Mouse (Mus musculus) liver, embryonic 11.5 days (tissue): Measurements from ENCODE around the gene Hnrnpf. TPM values are rescaled to one million over a fixed set of nuclear protein-coding genes. Genes with fewer than 3 reads are reported as not detected.
A peak's percentile ranks its signal among the peaks of the same experiment; 100 is the strongest.

ENCODE experiments used
- ATAC-seq: fragments of 200-750 bp; cut with Nextera tagmentation; replicated peaks from 2 replicates; pipeline ENCODE4 v1.8.0; 2017; ENCODE audit warnings: moderate number of reproducible peaks, mild to moderate bottlenecking, moderate TSS enrichment, moderate library complexity; ENCODE audit not compliant: low FRiP score
- DNase-seq: peaks from one replicate; pipeline ENCODE4 v3.0.0-alpha.2; 2017; ENCODE audit warnings: low spot score
- H3K27ac ChIP-seq: fragments of 300-500 bp; sonication (generic); 2 replicates; pipeline ENCODE4 v1.5.1; 2014; ENCODE audit warnings: mild to moderate bottlenecking, low read depth, low read length, control low read depth
- H3K27me3 ChIP-seq: fragments of 300-500 bp; sonication (generic); replicated peaks from 2 replicates; pipeline ENCODE4 v1.6.1; 2014; ENCODE audit warnings: low read length, mixed read lengths; ENCODE audit not compliant: control insufficient read depth, insufficient read depth
- H3K36me3 ChIP-seq: fragments of 300-500 bp; sonication (generic); 2 replicates; pipeline ENCODE4 v1.6.1; 2014; ENCODE audit warnings: mild to moderate bottlenecking, low read length, moderate library complexity, mixed read lengths; ENCODE audit not compliant: control insufficient read depth, insufficient read depth
- H3K4me1 ChIP-seq: fragments of 300-500 bp; sonication (generic); replicated peaks from 2 replicates; pipeline ENCODE4 v1.6.1; 2014; ENCODE audit warnings: low read length, mixed read lengths; ENCODE audit not compliant: control insufficient read depth, insufficient read depth
- H3K4me2 ChIP-seq: fragments of 300-500 bp; sonication (generic); 2 replicates; pipeline ENCODE4 v1.6.1; 2014; ENCODE audit warnings: mild to moderate bottlenecking, control low read depth, moderate library complexity
- H3K4me3 ChIP-seq: fragments of 300-500 bp; sonication (generic); 2 replicates; pipeline ENCODE4 v1.5.1; 2014; ENCODE audit warnings: low read depth, low read length, control low read depth
- H3K9ac ChIP-seq: fragments of 300-500 bp; sonication (generic); 2 replicates; pipeline ENCODE4 v1.6.1; 2014; ENCODE audit warnings: low read depth, low read length, control low read depth
- H3K9me3 ChIP-seq: fragments of 300-500 bp; sonication (generic); 2 replicates; pipeline ENCODE4 v1.6.1; 2016; ENCODE audit warnings: low read length, inconsistent platforms, mixed read lengths; ENCODE audit not compliant: control insufficient read depth
- WGBS: fragments of 180-500 bp; shearing (Covaris S2); extraction: QIAGEN DNeasy Blood & Tissue Kit; methylation state at CpG from one replicate; pipeline ENCODE4 v1.1.7; 2014; 5-methylcytosine and 5-hydroxymethylcytosine counted together
- polyA plus RNA-seq: library from polyadenylated mRNA; unstranded; fragments of >200 nt; fragmentation: Nextera tagmentation; extraction: Ambion mirVana; gene quantifications from 2 replicates; pipeline ENCODE4 v1.2.1, GENCODE M21; 2014

The Hnrnpf gene
- polyA plus RNA-seq, 1 experiment from 2014 or later = 960 TPM

- no peak for DNase-seq
- peaks cover 29% of the 10 kb centered on the region for H3K36me3 ChIP-seq
- WGBS = 90% methylated on average over 3 of the region's 3 CpGs
- no peak for ATAC-seq
- H3K9me3 ChIP-seq = no peaks in the 10 kb centered on the region
- no peak overlapping the region for H3K27ac ChIP-seq
- peaks cover 18% of the 10 kb centered on the region for H3K4me1 ChIP-seq
- H3K9ac ChIP-seq = no peak overlapping the region
- no peaks in the 10 kb centered on the region for H3K27me3 ChIP-seq
- H3K4me2 ChIP-seq = no peak overlapping the region
- no peak overlapping the region for H3K4me3 ChIP-seq
These were observed 21.9 kb downstream of the Hnrnpf start for GRCm38 (mm10) chr6:117922041-117922440.

DNA sequence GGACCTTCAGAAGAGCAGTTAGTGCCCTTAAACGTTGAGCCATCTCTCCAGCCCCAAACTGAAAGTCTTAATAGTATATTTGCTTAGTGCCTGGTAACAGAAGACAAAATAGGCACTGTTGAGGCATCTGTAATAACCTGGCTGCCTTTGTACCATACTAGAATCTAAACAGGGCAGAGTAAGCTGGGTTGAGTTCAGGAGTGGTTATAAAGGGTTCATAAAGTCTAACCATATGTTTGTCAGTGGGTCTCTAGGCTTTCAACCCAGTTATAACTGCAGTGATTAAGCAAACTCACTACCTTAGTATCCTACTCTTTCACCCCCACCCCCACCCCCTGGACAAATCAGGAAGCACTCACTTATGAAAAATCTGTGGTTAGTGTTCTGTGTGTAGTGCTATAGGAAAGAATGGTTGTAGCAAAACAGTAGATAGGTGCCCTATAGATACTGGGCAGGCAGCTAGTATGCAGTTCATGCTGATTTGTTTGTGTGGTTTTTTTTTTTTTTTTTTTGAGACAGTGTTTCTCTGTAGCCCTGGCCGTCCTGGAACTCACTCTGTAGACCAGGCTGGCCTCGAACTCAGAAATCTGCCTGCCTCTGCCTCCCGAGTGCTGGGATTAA lies 26.9 kb downstream of the Hnrnpf start:
- Histone ChIP-seq H3K4me3 (no peak overlapping the region), H3K4me1 (no peaks in the 10 kb centered on the region; the same call in 1 of the 2 replicates), H3K4me2 (no peak overlapping the region), H3K36me3 (peaks cover 18% of the 10 kb centered on the region), H3K27me3 (no peaks in the 10 kb centered on the region), H3K9ac (no peak overlapping the region), H3K27ac (no peak overlapping the region), H3K9me3 (no peaks in the 10 kb centered on the region)
- peak; percentile 14; the same call in 1 of the 2 replicates for ATAC-seq
- no peak for DNase-seq
- 63% methylated on average over 4 of the region's 4 CpGs for WGBS

GRCm38 (mm10) chr6:117927955-117928354 lies 27.8 kb downstream of the Hnrnpf start:
- Histone ChIP-seq H3K36me3 (peaks cover 13% of the 10 kb centered on the region), H3K9me3 (no peaks in the 10 kb centered on the region), H3K4me1 (no peaks in the 10 kb centered on the region; the same call in 1 of the 2 replicates), H3K27me3 (no peaks in the 10 kb centered on the region), H3K4me3 (no peak overlapping the region), H3K9ac (no peak overlapping the region), H3K27ac (no peak overlapping the region), H3K4me2 (no peak overlapping the region)
- DNase-seq (no peak), ATAC-seq (no peak)
- WGBS = 81% methylated on average over 7 of the region's 7 CpGs

- H3K4me2 ChIP-seq = no peak overlapping the region
- H3K9me3 ChIP-seq = no peaks in the 10 kb centered on the region
- peaks cover 13% of the 10 kb centered on the region for H3K36me3 ChIP-seq
- ATAC-seq (no peak), DNase-seq (no peak)
- H3K4me1 ChIP-seq = no peaks in the 10 kb centered on the region; the same call in 1 of the 2 replicates
- 82% methylated on average over 5 of the region's 5 CpGs for WGBS
- no peak overlapping the region for H3K4me3 ChIP-seq
- H3K9ac ChIP-seq = no peak overlapping the region
- no peaks in the 10 kb centered on the region for H3K27me3 ChIP-seq
- no peak overlapping the region for H3K27ac ChIP-seq
These were observed 28.6 kb downstream of the Hnrnpf start for GRCm38 (mm10) chr6:117928746-117929145.

DNA sequence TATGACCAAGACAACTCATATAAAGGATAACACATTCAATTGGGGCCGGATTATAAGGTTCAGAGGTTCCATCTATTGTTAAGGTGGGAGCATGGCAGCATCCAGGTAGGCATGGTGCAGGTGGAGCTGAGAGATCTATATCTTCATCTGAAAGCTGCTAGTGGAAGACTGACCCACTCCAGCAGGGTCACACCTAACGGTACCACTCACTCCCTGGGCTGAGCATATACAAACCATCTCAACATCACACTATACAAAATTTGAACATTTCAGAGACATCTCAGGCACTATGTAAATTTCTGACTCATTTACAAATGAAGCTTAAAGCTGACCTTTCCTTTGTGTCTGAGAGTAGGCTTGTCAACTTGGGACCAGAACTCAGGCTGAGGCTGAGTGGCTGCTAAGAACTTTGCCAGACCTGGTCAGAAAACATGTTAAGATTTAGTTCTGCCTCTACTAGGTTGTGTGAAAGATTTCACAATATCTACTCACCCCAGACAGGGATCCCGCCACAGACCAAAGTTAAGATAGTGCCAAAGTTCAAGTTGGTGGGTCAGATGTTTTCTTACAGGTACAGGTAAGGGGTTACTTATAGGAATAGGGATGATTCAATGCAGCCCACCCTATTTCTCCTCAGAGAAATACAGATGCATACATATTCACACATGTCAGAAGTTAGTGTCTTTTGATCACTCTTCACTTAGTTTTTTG lies 30.0 kb downstream of the Hnrnpf start:
- Histone ChIP-seq H3K4me1 (no peaks in the 10 kb centered on the region; the same call in 1 of the 2 replicates), H3K9me3 (no peaks in the 10 kb centered on the region), H3K4me2 (no peak overlapping the region), H3K9ac (no peak overlapping the region), H3K36me3 (peaks cover 13% of the 10 kb centered on the region), H3K27ac (no peak overlapping the region), H3K4me3 (no peak overlapping the region), H3K27me3 (no peaks in the 10 kb centered on the region)
- 82% methylated on average over 3 of the region's 3 CpGs for WGBS
- ATAC-seq (no peak), DNase-seq (no peak)

DNA sequence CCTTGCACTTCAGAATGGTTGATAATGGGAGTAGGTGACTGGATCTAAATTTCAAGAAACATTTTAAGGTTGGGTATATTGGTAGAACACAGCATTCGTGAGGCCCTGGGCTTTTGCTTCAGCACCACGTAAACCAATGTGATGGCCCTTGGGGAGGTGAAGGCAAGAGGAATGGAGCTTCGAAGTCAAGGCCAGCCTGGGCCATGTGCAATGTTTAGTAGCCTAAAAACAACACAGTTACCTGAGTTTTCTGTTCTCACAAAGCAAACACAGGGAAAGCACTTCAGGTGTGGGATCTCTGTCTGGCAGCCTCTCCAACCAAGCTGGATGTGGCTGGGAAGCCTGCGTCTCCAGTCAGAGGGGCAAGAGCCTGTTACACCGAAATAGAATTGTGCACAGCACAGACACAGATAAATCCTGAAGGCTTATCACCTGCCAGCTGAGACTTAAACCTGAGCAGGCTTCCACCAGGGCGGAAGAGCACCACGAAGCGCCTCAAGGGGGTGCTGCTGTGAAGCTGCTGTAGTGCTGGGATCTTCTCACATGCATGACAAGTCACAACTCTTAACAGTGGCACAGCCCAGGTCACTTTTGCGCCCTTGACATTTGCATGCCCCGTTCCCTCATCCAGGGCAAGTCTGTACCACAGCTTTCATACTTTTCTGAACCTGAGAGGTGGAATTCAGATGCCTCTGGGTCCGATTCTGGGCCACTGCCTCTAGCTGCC lies 32.4 kb downstream of the Hnrnpf start:
- WGBS = 47% methylated on average over 11 of the region's 11 CpGs
- 0 out of 2 replicates have a peak, but pooled peaks cover 3% of the 10 kb centered on the region for H3K36me3 ChIP-seq

DNA sequence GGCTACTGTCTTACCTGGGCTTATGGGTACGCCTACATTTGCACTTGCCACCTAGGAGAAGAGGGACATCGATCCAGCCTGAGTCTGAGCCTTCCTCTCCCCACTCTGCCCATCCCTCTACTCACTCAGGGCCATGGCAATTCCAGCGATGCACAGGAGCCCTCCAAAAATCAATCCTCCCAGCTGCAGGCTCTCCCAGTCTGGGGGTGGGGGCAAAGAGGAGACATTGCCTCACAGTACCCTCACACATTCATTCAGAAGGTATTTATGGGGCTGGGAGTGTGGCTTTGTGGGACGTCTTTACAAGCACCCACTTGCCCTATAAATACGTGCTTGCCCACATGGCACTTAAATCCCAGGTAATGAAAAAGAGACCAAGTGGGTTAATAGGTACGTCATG lies 34.2 kb downstream of the Hnrnpf start:
- Histone ChIP-seq H3K27me3 (no peaks in the 10 kb centered on the region), H3K27ac (no peak overlapping the region), H3K4me1 (no peaks in the 10 kb centered on the region; the same call in 1 of the 2 replicates), H3K9me3 (no peaks in the 10 kb centered on the region), H3K9ac (no peak overlapping the region), H3K4me3 (no peak overlapping the region), H3K36me3 (0 out of 2 replicates have a peak, but pooled peaks cover 3% of the 10 kb centered on the region), H3K4me2 (no peak overlapping the region)
- 88% methylated on average over 6 of the region's 6 CpGs for WGBS
- no peak for ATAC-seq
- no peak for DNase-seq

More for the DNA sequence above, 32.4 kb downstream of the Hnrnpf start:
- H3K4me1 ChIP-seq = no peaks in the 10 kb centered on the region; the same call in 1 of the 2 replicates
- peak; percentile 35 for DNase-seq
- peak; percentile 78 for ATAC-seq
- no peak overlapping the region for H3K9ac ChIP-seq
- no peak overlapping the region for H3K4me2 ChIP-seq
- no peaks in the 10 kb centered on the region for H3K27me3 ChIP-seq
- H3K9me3 ChIP-seq = no peaks in the 10 kb centered on the region
- no peak overlapping the region for H3K27ac ChIP-seq
- H3K4me3 ChIP-seq = no peak overlapping the region

DNA sequence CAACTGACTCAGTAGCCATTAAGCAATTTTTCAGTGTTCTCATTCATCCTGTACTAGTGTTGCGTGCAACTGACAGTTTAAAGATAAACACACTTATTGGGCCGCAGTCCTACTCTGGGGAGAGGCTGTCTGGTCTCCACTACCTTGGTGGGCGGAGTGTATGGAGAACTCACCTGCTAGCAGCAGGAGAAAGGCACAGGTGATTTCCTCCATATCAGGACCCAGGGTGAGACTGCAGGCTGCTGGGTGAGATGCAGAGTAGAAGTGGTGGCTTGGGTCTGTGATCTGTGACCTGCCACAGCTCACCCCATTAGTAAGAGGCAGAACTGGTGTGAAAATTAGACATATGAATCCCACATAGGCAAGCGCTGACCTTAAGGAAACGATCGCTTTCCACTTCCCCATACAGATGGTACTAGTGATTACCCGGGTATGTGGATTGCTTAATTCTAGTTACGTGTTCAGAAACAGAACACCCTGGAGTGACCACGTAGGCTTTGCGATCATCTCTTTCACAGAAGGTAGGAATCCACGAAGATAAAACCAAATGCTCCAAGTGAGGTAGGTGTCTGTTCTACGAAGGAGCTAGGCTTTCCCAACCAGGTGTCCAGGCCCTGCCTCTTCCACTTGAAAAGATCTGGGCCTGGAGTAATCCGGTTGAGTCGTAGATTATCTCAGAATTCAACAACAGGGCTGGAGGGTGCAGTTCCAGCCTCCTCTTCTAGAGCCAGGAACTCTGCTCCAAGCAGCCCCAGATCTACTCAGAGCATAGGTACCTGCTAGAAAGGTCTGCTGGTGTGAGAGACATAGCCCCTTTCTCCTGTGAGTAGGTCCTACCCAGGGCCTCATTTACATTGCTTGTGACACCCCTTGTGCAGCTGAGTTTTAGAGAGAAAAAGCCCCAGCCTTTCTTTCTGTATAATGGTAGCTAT lies 35.8 kb downstream of the Hnrnpf start:
- Histone ChIP-seq H3K4me3 (no peak overlapping the region), H3K4me2 (no peak overlapping the region), H3K36me3 (no peaks in the 10 kb centered on the region), H3K9ac (no peak overlapping the region), H3K4me1 (no peaks in the 10 kb centered on the region; the same call in 1 of the 2 replicates), H3K27me3 (no peaks in the 10 kb centered on the region), H3K9me3 (no peaks in the 10 kb centered on the region), H3K27ac (no peak overlapping the region)
- 69% methylated on average over 14 of the region's 14 CpGs for WGBS
- ATAC-seq (no peak), DNase-seq (no peak)
